In the genomic region with DNA sequence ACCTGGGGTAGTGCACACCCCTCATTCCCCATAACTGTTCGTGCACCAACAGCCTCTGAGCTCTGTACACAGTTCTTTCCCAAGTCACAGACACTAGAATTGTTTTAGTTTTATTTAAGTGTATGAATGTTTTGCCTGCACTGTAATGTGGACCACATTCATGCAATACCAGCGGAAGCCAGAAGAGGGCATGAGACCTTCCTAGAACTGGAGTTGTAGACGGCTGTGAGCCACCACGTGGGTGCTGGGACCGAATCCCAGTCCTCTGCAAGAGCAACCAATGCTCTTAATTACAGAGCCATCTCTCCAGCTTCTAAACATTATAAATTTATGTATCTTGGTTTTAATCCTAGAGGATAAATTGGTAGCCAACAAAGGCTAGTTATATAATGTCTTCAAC, we compare ENCODE assay signal across 9 mouse cellular contexts. TPM values are rescaled to one million over a fixed set of nuclear protein-coding genes. Genes with fewer than 3 reads are reported as not detected.
DNase-seq lines count a peak whose midpoint lies in the region; ATAC-seq and TF ChIP-seq lines count a peak whose summit lies in the region.
"Had no signal": no experiment of that assay in that cellular context is flagged by ENCODE, and none has a peak within 500 bp of the region (broad histone marks: within the 10 kb centered on the region; RNA-seq: fewer than 3 reads in every experiment).

No protein-coding gene starts in this region.

- no peak overlapping the region for H3K27ac ChIP-seq in hindbrain, postnatal 0 days
- no peak overlapping the region for H3K27ac ChIP-seq in hindbrain, embryonic 12.5 days
- no peak overlapping the region for H3K27ac ChIP-seq in ES-Bruce4 (ENCODE audit: insufficient read depth, low read length)
- no peak overlapping the region for H3K27ac ChIP-seq in forebrain, embryonic 15.5 days (replicated peaks)
- no peak overlapping the region for H3K27ac ChIP-seq in neural tube, embryonic 15.5 days (replicated peaks)
- H3K27ac ChIP-seq: midbrain, embryonic 10.5 days had no signal

- H3K4me1 ChIP-seq in hindbrain, postnatal 0 days (ENCODE audit: insufficient read depth, low read length): no peaks in the 10 kb centered on the region
- peaks cover 8% of the 10 kb centered on the region for H3K4me1 ChIP-seq in hindbrain, embryonic 12.5 days
- no peaks in the 10 kb centered on the region for H3K4me1 ChIP-seq in ES-Bruce4 (ENCODE audit: control insufficient read depth, insufficient read depth, low read length)
- peaks cover 4% of the 10 kb centered on the region; the same call in 1 of the 2 replicates for H3K4me1 ChIP-seq in lung, adult 2 months (ENCODE audit: control insufficient read depth, insufficient read depth, low read length)
- no peaks in the 10 kb centered on the region for H3K4me1 ChIP-seq in forebrain, embryonic 15.5 days
- no peaks in the 10 kb centered on the region for H3K4me1 ChIP-seq in neural tube, embryonic 15.5 days

- 83% methylated on average over 5 of the region's 5 CpGs for WGBS in hindbrain, postnatal 0 days
- 72% methylated on average over 5 of the region's 5 CpGs for WGBS in hindbrain, embryonic 12.5 days
- WGBS in lung, adult 2 months: 72% methylated on average over 5 of the region's 5 CpGs
- 79% methylated on average over 5 of the region's 5 CpGs for WGBS in forebrain, embryonic 15.5 days
- WGBS in neural tube, embryonic 15.5 days: 73% methylated on average over 5 of the region's 5 CpGs

- ATAC-seq in hindbrain, postnatal 0 days: no peak
- ATAC-seq in hindbrain, embryonic 12.5 days (ENCODE audit: low FRiP score): no peak
- ATAC-seq in forebrain, embryonic 15.5 days (replicated peaks): no peak
- no peak for ATAC-seq in neural tube, embryonic 15.5 days (ENCODE audit: low FRiP score)

- no peak overlapping the region for H3K9ac ChIP-seq in hindbrain, postnatal 0 days (replicated peaks; ENCODE audit: low read length)
- no peak overlapping the region for H3K9ac ChIP-seq in hindbrain, embryonic 12.5 days
- H3K9ac ChIP-seq in ES-Bruce4 (ENCODE audit: low read depth, poor library complexity, severe bottlenecking): no peak overlapping the region
- no peak overlapping the region for H3K9ac ChIP-seq in forebrain, embryonic 15.5 days (replicated peaks)
- no peak overlapping the region for H3K9ac ChIP-seq in neural tube, embryonic 15.5 days (replicated peaks)

- no peak for TF ChIP-seq POLR2A in ES-Bruce4 (IDR thresholded peaks at IDR 0.05; ENCODE audit: insufficient read depth, low read length)
- no peak for TF ChIP-seq POLR2A in lung, adult 2 months (IDR thresholded peaks at IDR 0.05; ENCODE audit: borderline replicate concordance, extremely low read depth, low read depth, low read length)

- no peak overlapping the region for H3K4me2 ChIP-seq in hindbrain, postnatal 0 days (ENCODE audit: low read depth, low read length)
- no peak overlapping the region for H3K4me2 ChIP-seq in hindbrain, embryonic 12.5 days (replicated peaks)
- no peak overlapping the region for H3K4me2 ChIP-seq in forebrain, embryonic 15.5 days (replicated peaks)
- no peak overlapping the region for H3K4me2 ChIP-seq in neural tube, embryonic 15.5 days

- TF ChIP-seq CTCF in hindbrain, postnatal 0 days (IDR thresholded peaks at IDR 0.05; ENCODE audit: low read depth): peak; percentile 39; the same call in 1 of the 2 replicates
- TF ChIP-seq CTCF in ES-Bruce4 (IDR thresholded peaks at IDR 0.05; ENCODE audit: low read depth, low read length): peak; percentile 50
- TF ChIP-seq CTCF in lung, adult 2 months (IDR thresholded peaks at IDR 0.05; ENCODE audit: insufficient read depth, low read length): peak; percentile 48; the same call in 1 of the 2 replicates

- TF ChIP-seq EP300 in ES-Bruce4 (IDR thresholded peaks at IDR 0.05; ENCODE audit: insufficient read depth, low read depth, low read length): no peak

- H3K27me3 ChIP-seq in hindbrain, postnatal 0 days (ENCODE audit: insufficient read depth, low read length): no peaks in the 10 kb centered on the region
- H3K27me3 ChIP-seq in hindbrain, embryonic 12.5 days: no peaks in the 10 kb centered on the region
- no peaks in the 10 kb centered on the region for H3K27me3 ChIP-seq in ES-Bruce4 (ENCODE audit: control insufficient read depth, insufficient read depth, low read length, poor library complexity, severe bottlenecking)
- H3K27me3 ChIP-seq in forebrain, embryonic 15.5 days: no peaks in the 10 kb centered on the region
- H3K27me3 ChIP-seq in neural tube, embryonic 15.5 days (replicated peaks): no peaks in the 10 kb centered on the region

- no peak overlapping the region for H3K4me3 ChIP-seq in hindbrain, postnatal 0 days (ENCODE audit: low read length)
- H3K4me3 ChIP-seq in hindbrain, embryonic 12.5 days: no peak overlapping the region
- H3K4me3 ChIP-seq in ES-Bruce4 (ENCODE audit: low read depth, low read length): no peak overlapping the region
- H3K4me3 ChIP-seq in lung, adult 2 months (replicated peaks; ENCODE audit: extremely low read depth, low read depth, low read length): no peak overlapping the region
- no peak overlapping the region for H3K4me3 ChIP-seq in forebrain, embryonic 15.5 days
- H3K4me3 ChIP-seq in neural tube, embryonic 15.5 days (replicated peaks): no peak overlapping the region
- H3K4me3 ChIP-seq: midbrain, embryonic 10.5 days had no signal

- H3K36me3 ChIP-seq in hindbrain, postnatal 0 days (ENCODE audit: insufficient read depth, low read length): no peaks in the 10 kb centered on the region
- no peaks in the 10 kb centered on the region for H3K36me3 ChIP-seq in hindbrain, embryonic 12.5 days
- no peaks in the 10 kb centered on the region for H3K36me3 ChIP-seq in ES-Bruce4 (ENCODE audit: control insufficient read depth, insufficient read depth, low read length, poor library complexity, severe bottlenecking)
- no peaks in the 10 kb centered on the region for H3K36me3 ChIP-seq in forebrain, embryonic 15.5 days
- no peaks in the 10 kb centered on the region for H3K36me3 ChIP-seq in neural tube, embryonic 15.5 days
- H3K36me3 ChIP-seq: midbrain, embryonic 10.5 days had no signal

- H3K9me3 ChIP-seq in hindbrain, postnatal 0 days (ENCODE audit: low read length): no peaks in the 10 kb centered on the region
- 0 out of 2 replicates have a peak, but pooled peaks cover 4% of the 10 kb centered on the region for H3K9me3 ChIP-seq in hindbrain, embryonic 12.5 days (replicated peaks)
- no peaks in the 10 kb centered on the region for H3K9me3 ChIP-seq in ES-Bruce4 (replicated peaks; ENCODE audit: control insufficient read depth, insufficient read depth, low read length, poor library complexity, severe bottlenecking)
- no peaks in the 10 kb centered on the region for H3K9me3 ChIP-seq in forebrain, embryonic 15.5 days
- H3K9me3 ChIP-seq in neural tube, embryonic 15.5 days (replicated peaks): no peaks in the 10 kb centered on the region

- DNase-seq in hindbrain, postnatal 0 days (ENCODE audit: low spot score): no peak
- peak; percentile 52 for DNase-seq in 3T3-L1 (ENCODE audit: low read depth, low spot score)
- DNase-seq in lung, adult 2 months: peak; percentile 33
- no peak for DNase-seq in ovary, adult 18-20 months (ENCODE audit: low spot score)

RNA-seq across cellular contexts. Expression of gene Katnal1, which starts 17.7 kb away (rescaled TPM):
- 33.7 and 34.3 TPM in 2 replicates for total RNA-seq in hindbrain, postnatal 0 days (2014; rRNA removed)
- polyA plus RNA-seq in hindbrain, postnatal 0 days (2015; fragmentation: Nextera tagmentation; extraction: Ambion mirVana): 23.8 and 28.1 TPM in 2 replicates
- 30.8 and 34.4 TPM in 2 replicates for polyA plus RNA-seq in hindbrain, embryonic 12.5 days (2016; fragmentation: Nextera tagmentation; extraction: Ambion mirVana)
- polyA plus RNA-seq in ES-Bruce4 (2011; ENCODE audit: insufficient read depth, insufficient read length, low read depth, missing spikeins): 10.3 and 10.5 TPM in 2 replicates
- 5.1 TPM in 2 replicates for polyA plus RNA-seq in lung, adult 2 months (2012; rRNA removed)
- polyA plus RNA-seq in forebrain, embryonic 15.5 days (2015; fragmentation: Nextera tagmentation; extraction: Ambion mirVana): 35.0 and 36.3 TPM in 2 replicates
- polyA plus RNA-seq in neural tube, embryonic 15.5 days (2015; fragmentation: Nextera tagmentation; extraction: Ambion mirVana): 33.0 and 35.1 TPM in 2 replicates

RNA-seq across cellular contexts. Expression of gene Gm42791, which starts 48.2 kb away (rescaled TPM):
- not detected in 2 replicates for total RNA-seq in hindbrain, postnatal 0 days (2014; rRNA removed)
- 1.6 and 6.1 TPM in 2 replicates for polyA plus RNA-seq in hindbrain, postnatal 0 days (2015; fragmentation: Nextera tagmentation; extraction: Ambion mirVana)
- polyA plus RNA-seq in hindbrain, embryonic 12.5 days (2016; fragmentation: Nextera tagmentation; extraction: Ambion mirVana): 0.49 and 3.3 TPM in 2 replicates
- polyA plus RNA-seq in ES-Bruce4 (2011; ENCODE audit: insufficient read depth, insufficient read length, low read depth, missing spikeins): 1.9 and 4.8 TPM in 2 replicates
- polyA plus RNA-seq in lung, adult 2 months (2012; rRNA removed): not detected in 2 replicates
- 5.6 and 7.4 TPM in 2 replicates for polyA plus RNA-seq in forebrain, embryonic 15.5 days (2015; fragmentation: Nextera tagmentation; extraction: Ambion mirVana)
- polyA plus RNA-seq in neural tube, embryonic 15.5 days (2015; fragmentation: Nextera tagmentation; extraction: Ambion mirVana): 3.4 and 5.4 TPM in 2 replicates

Comparison
In these comparisons a context has a peak if more than half of its experiments do, and no peak if none do; other contexts are left out.
1. DNase-seq: peak in 3T3-L1 (single experiment) and lung, adult 2 months (single experiment); none in hindbrain, postnatal 0 days (single experiment) and ovary, adult 18-20 months (single experiment).
2. Peak in every context shown above with its lines, with median percentiles within 50 percentile points of each other: CTCF ChIP-seq.